Mouse (Mus musculus) heart, embryonic 11.5 days (tissue): ENCODE results near the gene Fxyd1. TPM values are rescaled to one million over a fixed set of nuclear protein-coding genes. Genes with fewer than 3 reads are reported as not detected.

Experiments used
- ATAC-seq: fragments of 200-750 bp; cut with Nextera tagmentation; replicated peaks from 2 replicates; pipeline ENCODE4 v1.8.0; 2017; ENCODE audit warnings: moderate library complexity; ENCODE audit not compliant: insufficient number of reproducible peaks, low FRiP score, low TSS enrichment
- H3K27ac ChIP-seq: fragments of 300-500 bp; sonication (generic); 2 replicates; pipeline ENCODE4 v1.5.1; 2014; ENCODE audit warnings: mild to moderate bottlenecking, low read depth, low read length
- H3K27me3 ChIP-seq: fragments of 300-500 bp; sonication (generic); 2 replicates; pipeline ENCODE4 v1.6.1; 2014; ENCODE audit warnings: mild to moderate bottlenecking, low read length, mixed read lengths; ENCODE audit not compliant: control insufficient read depth, insufficient read depth
- H3K36me3 ChIP-seq: fragments of 300-500 bp; sonication (generic); 2 replicates; pipeline ENCODE4 v1.6.1; 2014; ENCODE audit warnings: mild to moderate bottlenecking, low read length, moderate library complexity, mixed read lengths; ENCODE audit not compliant: control insufficient read depth, insufficient read depth
- H3K4me1 ChIP-seq: fragments of 300-500 bp; sonication (generic); 2 replicates; pipeline ENCODE4 v1.6.1; 2014; ENCODE audit warnings: low read length; ENCODE audit not compliant: control insufficient read depth, insufficient read depth
- H3K4me2 ChIP-seq: fragments of 300-500 bp; sonication (generic); 2 replicates; pipeline ENCODE4 v1.6.1; 2014; ENCODE audit warnings: mild to moderate bottlenecking, moderate library complexity
- H3K4me3 ChIP-seq: fragments of 300-500 bp; sonication (generic); 2 replicates; pipeline ENCODE4 v1.5.1; 2014; ENCODE audit warnings: low read depth, low read length
- H3K9ac ChIP-seq: fragments of 300-500 bp; sonication (generic); 2 replicates; pipeline ENCODE4 v1.6.1; 2014; ENCODE audit warnings: mild to moderate bottlenecking, low read depth, low read length, moderate library complexity
- H3K9me3 ChIP-seq: fragments of 300-500 bp; sonication (generic); replicated peaks from 2 replicates; pipeline ENCODE4 v1.6.1; 2016; ENCODE audit warnings: low read length; ENCODE audit not compliant: control insufficient read depth
- WGBS: fragments of 180-500 bp; shearing (Covaris S2); extraction: QIAGEN DNeasy Blood & Tissue Kit; methylation state at CpG from one replicate; pipeline ENCODE4 v1.1.7; 2014; ENCODE audit not compliant: insufficient replicate concordance; 5-methylcytosine and 5-hydroxymethylcytosine counted together
- polyA plus RNA-seq: library from polyadenylated mRNA; unstranded; fragments of >200 nt; fragmentation: Nextera tagmentation; extraction: Ambion mirVana; gene quantifications from 2 replicates; pipeline ENCODE4 v1.2.1, GENCODE M21; 2014

The Fxyd1 gene
- polyA plus RNA-seq, 1 experiment from 2014 or later: 566 TPM

- Histone ChIP-seq H3K27me3 (no peaks in the 10 kb centered on the region; the same call in 1 of the 2 replicates), H3K36me3 (no peaks in the 10 kb centered on the region), H3K4me1 (no peaks in the 10 kb centered on the region), H3K9me3 (no peaks in the 10 kb centered on the region), H3K4me2 (no peak overlapping the region), H3K9ac (no peak overlapping the region), H3K4me3 (no peak overlapping the region), H3K27ac (no peak overlapping the region)
- 70% methylated on average over 9 of the region's 9 CpGs for WGBS
- ATAC-seq: no peak
Observed at GRCm38 (mm10) chr7:31096892-31097564, 40.0 kb upstream of the Fxyd1 start.

GRCm38 (mm10) chr7:31094774-31095501 lies 37.9 kb upstream of the Fxyd1 start:
- H3K9ac ChIP-seq: no peak overlapping the region
- WGBS: 28% methylated on average over 12 of the region's 12 CpGs
- H3K36me3 ChIP-seq: no peaks in the 10 kb centered on the region
- no peak overlapping the region for H3K4me3 ChIP-seq
- H3K27me3 ChIP-seq: no peaks in the 10 kb centered on the region; the same call in 1 of the 2 replicates
- H3K4me1 ChIP-seq: no peaks in the 10 kb centered on the region
- ATAC-seq: no peak
- H3K4me2 ChIP-seq: no peak overlapping the region
- H3K27ac ChIP-seq: no peak overlapping the region
- no peaks in the 10 kb centered on the region for H3K9me3 ChIP-seq

- H3K4me1 ChIP-seq: no peaks in the 10 kb centered on the region
- no peak overlapping the region for H3K4me3 ChIP-seq
- no peak for ATAC-seq
- no peaks in the 10 kb centered on the region; the same call in 1 of the 2 replicates for H3K27me3 ChIP-seq
- H3K36me3 ChIP-seq: no peaks in the 10 kb centered on the region
- H3K9me3 ChIP-seq: no peaks in the 10 kb centered on the region
- H3K27ac ChIP-seq: no peak overlapping the region
- no peak overlapping the region for H3K9ac ChIP-seq
- H3K4me2 ChIP-seq: no peak overlapping the region
- WGBS: 70% methylated on average over 2 of the region's 2 CpGs
Observed at GRCm38 (mm10) chr7:31089721-31090120, 32.7 kb upstream of the Fxyd1 start.

- no peaks in the 10 kb centered on the region for H3K36me3 ChIP-seq
- ATAC-seq: no peak
- H3K4me1 ChIP-seq: no peaks in the 10 kb centered on the region
- H3K27me3 ChIP-seq: no peaks in the 10 kb centered on the region
- H3K4me2 ChIP-seq: no peak overlapping the region
- H3K27ac ChIP-seq: no peak overlapping the region
- H3K9ac ChIP-seq: no peak overlapping the region
- no peaks in the 10 kb centered on the region for H3K9me3 ChIP-seq
- 56% methylated on average over 3 of the region's 3 CpGs for WGBS
- no peak overlapping the region for H3K4me3 ChIP-seq
Observed at GRCm38 (mm10) chr7:31088206-31088605, 31.2 kb upstream of the Fxyd1 start.

- Histone ChIP-seq H3K9me3 (no peaks in the 10 kb centered on the region), H3K4me2 (no peak overlapping the region), H3K4me3 (no peak overlapping the region), H3K27ac (no peak overlapping the region), H3K36me3 (no peaks in the 10 kb centered on the region), H3K9ac (no peak overlapping the region), H3K4me1 (no peaks in the 10 kb centered on the region), H3K27me3 (no peaks in the 10 kb centered on the region)
- ATAC-seq: no peak
- WGBS: 47% methylated on average over 2 of the region's 2 CpGs
Observed at GRCm38 (mm10) chr7:31087262-31087661, 30.3 kb upstream of the Fxyd1 start.

GRCm38 (mm10) chr7:31086175-31086755 lies 29.3 kb upstream of the Fxyd1 start:
- Histone ChIP-seq H3K9me3 (no peaks in the 10 kb centered on the region), H3K36me3 (no peaks in the 10 kb centered on the region), H3K4me2 (no peak overlapping the region), H3K27ac (no peak overlapping the region), H3K9ac (no peak overlapping the region), H3K4me1 (no peaks in the 10 kb centered on the region), H3K27me3 (no peaks in the 10 kb centered on the region), H3K4me3 (no peak overlapping the region)
- WGBS: 80% methylated on average over 9 of the region's 9 CpGs
- no peak for ATAC-seq

- Histone ChIP-seq H3K36me3 (no peaks in the 10 kb centered on the region), H3K27ac (0 out of 2 replicates have a peak overlapping the region, but pooled peaks have one; percentile 15), H3K4me2 (no peak overlapping the region), H3K27me3 (no peaks in the 10 kb centered on the region), H3K4me3 (no peak overlapping the region), H3K9ac (no peak overlapping the region), H3K9me3 (no peaks in the 10 kb centered on the region), H3K4me1 (no peaks in the 10 kb centered on the region)
- WGBS: 55% methylated on average over 3 of the region's 3 CpGs
- ATAC-seq: no peak
Observed at GRCm38 (mm10) chr7:31085171-31085570, 28.2 kb upstream of the Fxyd1 start.

GRCm38 (mm10) chr7:31084140-31084539 lies 27.1 kb upstream of the Fxyd1 start:
- 60% methylated on average over 9 of the region's 9 CpGs for WGBS

More at GRCm38 (mm10) chr7:31084140-31084539, 27.1 kb upstream of the Fxyd1 start:
- Histone ChIP-seq H3K27me3 (no peaks in the 10 kb centered on the region), H3K9me3 (no peaks in the 10 kb centered on the region), H3K9ac (no peak overlapping the region), H3K4me2 (no peak overlapping the region), H3K27ac (no peak overlapping the region), H3K4me1 (no peaks in the 10 kb centered on the region), H3K36me3 (no peaks in the 10 kb centered on the region), H3K4me3 (no peak overlapping the region)
- no peak for ATAC-seq
